Mouse (Mus musculus) thymus, postnatal 10 days (tissue): ENCODE measurements around the gene D130043K22Rik.

Source experiments
- DNase-seq, 2 experiments: peaks; one replicate each; pipeline ENCODE4 v3.0.0; 2021; ENCODE audit warnings: low spot score in 2 of 2

D130043K22Rik gene

DNA sequence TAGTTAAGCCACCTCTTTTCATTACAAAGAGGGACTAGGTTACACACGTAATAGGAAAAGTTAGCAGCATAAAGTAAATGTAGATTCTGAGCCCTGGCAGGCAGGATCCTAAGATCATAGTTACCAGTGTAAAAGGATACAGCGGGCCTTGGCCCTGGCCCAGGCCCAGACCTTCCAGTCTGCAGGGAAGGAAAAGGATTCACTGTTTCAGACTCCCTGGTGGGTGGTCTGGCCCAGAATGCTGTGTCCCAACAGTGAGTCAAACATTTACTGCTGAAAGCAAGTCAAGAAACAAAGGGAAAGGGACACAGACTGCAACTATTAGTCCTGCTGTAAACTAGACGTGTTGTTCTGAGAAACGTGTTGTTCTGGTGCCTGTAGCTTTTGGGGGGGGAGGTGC, 100.6 kb downstream of the D130043K22Rik start:
- DNase-seq = no peak

DNA sequence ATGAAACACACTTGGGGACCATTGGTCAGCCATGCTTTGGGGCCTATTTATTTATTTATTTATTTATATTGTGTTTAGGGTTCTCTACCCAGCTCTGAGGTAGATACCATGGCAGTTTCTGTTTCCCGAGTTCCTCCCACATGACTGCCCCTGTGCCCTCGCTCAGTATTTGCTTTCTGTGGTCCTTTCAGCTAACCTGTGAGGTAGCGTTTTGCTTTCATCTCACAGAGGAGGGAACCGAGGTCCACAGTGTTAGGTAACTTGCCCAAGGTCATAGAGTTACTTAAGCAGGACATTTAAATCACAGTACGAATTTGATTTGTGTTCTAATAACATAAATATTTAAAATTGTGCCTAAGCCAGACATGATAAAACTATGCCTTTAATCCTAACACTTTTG, 102.2 kb downstream of the D130043K22Rik start:
- no peak for DNase-seq

DNA sequence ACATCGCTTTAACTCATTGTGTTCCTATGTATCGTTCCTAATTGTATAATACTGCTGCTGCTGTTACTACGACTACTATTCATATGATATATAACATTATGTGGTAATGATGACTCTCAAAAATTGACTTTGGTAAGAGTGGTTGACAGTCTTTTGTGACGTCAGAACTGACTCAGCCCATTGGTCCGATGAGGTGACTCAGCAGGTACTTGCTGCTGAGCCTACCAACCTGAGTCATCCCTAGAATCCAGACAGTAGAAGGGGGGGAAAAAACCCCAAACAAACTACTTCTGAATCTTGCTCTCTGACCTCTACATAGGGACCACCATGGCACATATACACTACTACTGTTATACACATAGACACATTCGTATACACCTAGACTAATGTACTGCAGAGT, 103.9 kb downstream of the D130043K22Rik start:
- no peak for DNase-seq
